Comparison of ENCODE assay signal across 16 mouse cellular contexts in the genomic region with DNA sequence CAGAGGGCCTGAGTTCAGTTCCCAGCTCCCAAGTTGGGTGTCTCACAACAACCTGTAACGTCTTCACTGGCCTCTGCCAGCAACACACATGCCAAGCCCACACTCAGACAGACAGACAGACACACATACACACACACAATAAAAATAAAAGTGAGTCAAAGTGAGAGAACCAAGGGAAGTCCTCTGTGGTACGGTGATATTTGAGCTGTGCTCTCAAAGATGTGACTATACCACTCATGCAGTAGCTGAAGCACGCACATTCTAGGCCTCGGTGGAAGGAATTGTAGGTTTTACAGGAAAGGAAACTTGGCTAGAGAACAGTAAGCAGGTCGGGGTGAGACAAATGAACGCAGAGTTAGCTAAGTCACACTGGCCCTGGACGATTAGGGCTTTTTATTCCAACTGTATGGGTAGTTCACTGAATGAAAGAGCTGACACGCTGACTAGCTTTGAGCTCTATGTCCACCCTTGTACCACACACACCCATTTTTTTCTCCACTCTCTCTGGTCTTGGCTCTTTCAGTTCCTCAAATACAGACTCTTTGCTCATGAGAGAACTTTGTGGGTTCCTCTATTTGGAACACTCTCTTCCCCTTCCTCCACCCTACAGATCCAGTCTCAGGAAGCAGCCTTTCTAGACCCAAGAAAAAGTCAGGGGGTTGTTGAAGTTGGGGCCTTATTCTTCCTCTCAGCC. TPM values are rescaled to one million over a fixed set of nuclear protein-coding genes. Genes with fewer than 3 reads are reported as not detected.
DNase-seq lines count a peak whose midpoint lies in the region; ATAC-seq and TF ChIP-seq lines count a peak whose summit lies in the region.
"Had no signal": no experiment of that assay in that cellular context is flagged by ENCODE, and none has a peak within 500 bp of the region (broad histone marks: within the 10 kb centered on the region; RNA-seq: fewer than 3 reads in every experiment).

No protein-coding gene starts in this region.

- peak overlapping the region; percentile 79 for H3K27ac ChIP-seq in spleen, adult 2 months (ENCODE audit: insufficient read depth, low read length)
- peak overlapping the region; percentile 70 for H3K27ac ChIP-seq in liver, embryonic 15.5 days (replicated peaks)
- H3K27ac ChIP-seq: embryonic facial prominence, embryonic 12.5 days; heart, embryonic 13.5 days; hindbrain, embryonic 12.5 days had no signal

- H3K4me2 ChIP-seq in liver, embryonic 15.5 days = no peak overlapping the region
- H3K4me2 ChIP-seq: embryonic facial prominence, embryonic 12.5 days; heart, embryonic 13.5 days; hindbrain, embryonic 12.5 days had no signal

- no peaks in the 10 kb centered on the region for H3K9me3 ChIP-seq in liver, embryonic 15.5 days (replicated peaks)
- H3K9me3 ChIP-seq: embryonic facial prominence, embryonic 12.5 days; heart, embryonic 13.5 days; hindbrain, embryonic 12.5 days had no signal

- ATAC-seq in liver, embryonic 15.5 days (ENCODE audit: insufficient read depth) = peak; percentile 51

- TF ChIP-seq POLR2A in spleen, adult 2 months (IDR thresholded peaks at IDR 0.05; ENCODE audit: low read depth, low read length) = no peak

- intact Hi-C loops in heart, postnatal 14 days (cut with DNase I) = no loop called here

- H3K9ac ChIP-seq in liver, embryonic 15.5 days = no peak overlapping the region
- H3K9ac ChIP-seq: embryonic facial prominence, embryonic 12.5 days; heart, embryonic 13.5 days; hindbrain, embryonic 12.5 days had no signal

- peaks cover 14% of the 10 kb centered on the region; the same call in 1 of the 2 replicates for H3K4me1 ChIP-seq in spleen, adult 2 months (ENCODE audit: control insufficient read depth, insufficient read depth, insufficient read length)
- no peaks in the 10 kb centered on the region for H3K4me1 ChIP-seq in liver, embryonic 15.5 days (replicated peaks)
- H3K4me1 ChIP-seq: embryonic facial prominence, embryonic 12.5 days; heart, embryonic 13.5 days; hindbrain, embryonic 12.5 days had no signal

- peaks cover 22% of the 10 kb centered on the region for H3K36me3 ChIP-seq in spleen, adult 2 months (ENCODE audit: control insufficient read depth, insufficient read depth, low read length)
- H3K36me3 ChIP-seq in liver, embryonic 15.5 days (replicated peaks) = peaks cover 49% of the 10 kb centered on the region
- peaks cover 16% of the 10 kb centered on the region for H3K36me3 ChIP-seq in splenic B cell, adult 2 months (ENCODE audit: control insufficient read depth, insufficient read depth, low read length, poor library complexity, severe bottlenecking)

- no peaks in the 10 kb centered on the region for H3K27me3 ChIP-seq in spleen, adult 2 months (ENCODE audit: control insufficient read depth, insufficient read depth, low read length)
- no peaks in the 10 kb centered on the region for H3K27me3 ChIP-seq in liver, embryonic 15.5 days
- H3K27me3 ChIP-seq in splenic B cell, adult 2 months (ENCODE audit: control insufficient read depth, insufficient read depth, low read length, poor library complexity, severe bottlenecking) = no peaks in the 10 kb centered on the region; the same call in 1 of the 2 replicates
- H3K27me3 ChIP-seq: embryonic facial prominence, embryonic 12.5 days; heart, embryonic 13.5 days; hindbrain, embryonic 12.5 days had no signal

- WGBS in spleen, adult 2 months = 23% methylated on average over 8 of the region's 8 CpGs
- 63% methylated on average over 8 of the region's 8 CpGs for WGBS in liver, embryonic 15.5 days (ENCODE audit: insufficient replicate concordance)

- H3K4me3 ChIP-seq in spleen, adult 2 months (ENCODE audit: extremely low read depth, insufficient read depth, insufficient read length) = no peak overlapping the region
- no peak overlapping the region for H3K4me3 ChIP-seq in liver, embryonic 15.5 days (replicated peaks)
- H3K4me3 ChIP-seq: embryonic facial prominence, embryonic 12.5 days; heart, embryonic 13.5 days; hindbrain, embryonic 12.5 days; myocyte had no signal

- peak; percentile 95 for DNase-seq in heart, adult 11 months
- no peak for DNase-seq in heart, postnatal 14 days
- DNase-seq in spleen, adult 2 months (ENCODE audit: low read depth in 1 of 2, low spot score in 2 of 2) = peak; percentile 11 to 61
- DNase-seq in spleen, postnatal 10 days (ENCODE audit: low spot score in 2 of 2) = no peak
- DNase-seq in splenic B cell, adult 2 months (ENCODE audit: low read depth, low spot score) = peak; percentile 84
- no peak for DNase-seq in layer of hippocampus, postnatal 25 days (ENCODE audit: extremely low spot score in 1 of 2, low spot score in 1 of 2)
- no peak for DNase-seq in kidney, adult 9 months
- DNase-seq: cerebellum, postnatal 25 days; gastrocnemius, postnatal 10 days; kidney, adult 18-20 months; spleen, adult 18-20 months had no signal

- no peak for TF ChIP-seq CTCF in spleen, adult 2 months (IDR thresholded peaks at IDR 0.05; ENCODE audit: extremely low read depth, insufficient read depth, insufficient read length, insufficient replicate concordance)

RNA-seq across cellular contexts. Expression of a gene that starts 8.0 kb away (rescaled TPM):
- total RNA-seq in heart, postnatal 14 days (2021) = 10 to 100 TPM in 1 of 2 experiments, 1 to 10 TPM in 1; 8.5 to 11.5 TPM
- polyA plus RNA-seq in spleen, adult 2 months (2012; rRNA removed) = 58.4 and 97.2 TPM in 2 replicates
- 5.8 and 5.9 TPM in 2 replicates for polyA plus RNA-seq in liver, embryonic 15.5 days (2015; fragmentation: Nextera tagmentation; extraction: Ambion mirVana)
- 10 to 100 TPM; 17.0 to 18.9 TPM for total RNA-seq in layer of hippocampus, postnatal 25 days (2021)

RNA-seq across cellular contexts. Expression of a gene that starts 30.5 kb away (rescaled TPM):
- total RNA-seq in heart, postnatal 14 days (2021) = 10 to 100 TPM; 14.9 to 16.4 TPM
- 3.9 and 4.1 TPM in 2 replicates for polyA plus RNA-seq in spleen, adult 2 months (2012; rRNA removed)
- 8.6 and 9.6 TPM in 2 replicates for polyA plus RNA-seq in liver, embryonic 15.5 days (2015; fragmentation: Nextera tagmentation; extraction: Ambion mirVana)
- 10 to 100 TPM; 20.9 to 22.5 TPM for total RNA-seq in layer of hippocampus, postnatal 25 days (2021)

Comparison
In these comparisons a context has a peak if more than half of its experiments do, and no peak if none do; other contexts are left out.
1. DNase-seq: peak in heart, adult 11 months (single experiment), spleen, adult 2 months (2 of 2) and splenic B cell, adult 2 months (single experiment); none in heart, postnatal 14 days (0 of 2), spleen, postnatal 10 days (0 of 2), layer of hippocampus, postnatal 25 days (0 of 2) and kidney, adult 9 months (single experiment).